Mouse (Mus musculus): ENCODE results near the gene Dnaic1. TPM values are rescaled to one million over a fixed set of nuclear protein-coding genes. Genes with fewer than 3 reads are reported as not detected.

Gene Dnaic1
- polyA plus RNA-seq, 1 experiment from 2014 or later = 3.5 TPM

- H3K27ac ChIP-seq = no peak overlapping the region
- ATAC-seq (replicated peaks) = 0 out of 2 replicates have a peak, but pooled peaks have one; percentile 13
Observed at GRCm38 (mm10) chr4:41618916-41619746, 49.6 kb downstream of the Dnaic1 start.

GRCm38 (mm10) chr4:41622071-41622470, 52.5 kb downstream of the Dnaic1 start:
- no peak for ATAC-seq (replicated peaks)
- H3K4me2 ChIP-seq = no peak overlapping the region
- no peaks in the 10 kb centered on the region for H3K36me3 ChIP-seq (replicated peaks)
- H3K27me3 ChIP-seq (replicated peaks) = no peaks in the 10 kb centered on the region
- 93% methylated on average over 14 of the region's 14 CpGs for WGBS
- no peak overlapping the region for H3K27ac ChIP-seq
- H3K9ac ChIP-seq = no peak overlapping the region
- H3K4me3 ChIP-seq = no peak overlapping the region
- peaks cover 19% of the 10 kb centered on the region for H3K4me1 ChIP-seq
- H3K9me3 ChIP-seq = no peaks in the 10 kb centered on the region

More at GRCm38 (mm10) chr4:41618916-41619746, 49.6 kb downstream of the Dnaic1 start:
- no peaks in the 10 kb centered on the region for H3K36me3 ChIP-seq (replicated peaks)
- H3K9me3 ChIP-seq = no peaks in the 10 kb centered on the region
- no peak overlapping the region for H3K4me2 ChIP-seq
- no peak overlapping the region for H3K9ac ChIP-seq
- H3K27me3 ChIP-seq (replicated peaks) = 0 out of 2 replicates have a peak, but pooled peaks cover 2% of the 10 kb centered on the region
- peaks cover 24% of the 10 kb centered on the region for H3K4me1 ChIP-seq
- no peak overlapping the region for H3K4me3 ChIP-seq
- 33% methylated on average over 12 of the region's 12 CpGs for WGBS

GRCm38 (mm10) chr4:41628202-41628927, 58.8 kb downstream of the Dnaic1 start:
- ATAC-seq (replicated peaks) = peak; percentile 21
- peak overlapping the region; percentile 54 for H3K27ac ChIP-seq
- H3K4me3 ChIP-seq = no peak overlapping the region
- no peaks in the 10 kb centered on the region for H3K36me3 ChIP-seq (replicated peaks)
- H3K9me3 ChIP-seq = no peaks in the 10 kb centered on the region
- H3K4me1 ChIP-seq = peaks cover 41% of the 10 kb centered on the region
- H3K9ac ChIP-seq = peak overlapping the region; percentile 20; the same call in 1 of the 2 replicates
- WGBS = 8% methylated on average over 8 of the region's 8 CpGs
- no peaks in the 10 kb centered on the region for H3K27me3 ChIP-seq (replicated peaks)
- no peak overlapping the region for H3K4me2 ChIP-seq

- peak; percentile 12; the same call in 1 of the 2 replicates for ATAC-seq (replicated peaks)
- Histone ChIP-seq H3K9me3 (no peaks in the 10 kb centered on the region), H3K9ac (no peak overlapping the region), H3K36me3 (replicated peaks) (no peaks in the 10 kb centered on the region), H3K27me3 (replicated peaks) (no peaks in the 10 kb centered on the region), H3K4me3 (no peak overlapping the region), H3K27ac (no peak overlapping the region), H3K4me1 (peaks cover 45% of the 10 kb centered on the region), H3K4me2 (no peak overlapping the region)
- 38% methylated on average over 6 of the region's 6 CpGs for WGBS
Observed at GRCm38 (mm10) chr4:41630196-41630595, 60.6 kb downstream of the Dnaic1 start.

- Histone ChIP-seq H3K4me1 (peaks cover 53% of the 10 kb centered on the region), H3K9me3 (no peaks in the 10 kb centered on the region), H3K4me2 (peak overlapping the region; percentile 20), H3K27me3 (replicated peaks) (no peaks in the 10 kb centered on the region), H3K9ac (no peak overlapping the region), H3K27ac (peak overlapping the region; percentile 46), H3K36me3 (replicated peaks) (no peaks in the 10 kb centered on the region), H3K4me3 (no peak overlapping the region)
- peak; percentile 18; the same call in 1 of the 2 replicates for ATAC-seq (replicated peaks)
- WGBS = 2% methylated on average over 11 of the region's 11 CpGs
Observed at GRCm38 (mm10) chr4:41631390-41631789, 61.8 kb downstream of the Dnaic1 start.

GRCm38 (mm10) chr4:41633001-41633400, 63.4 kb downstream of the Dnaic1 start:
- Histone ChIP-seq H3K9ac (no peak overlapping the region), H3K4me2 (no peak overlapping the region), H3K36me3 (replicated peaks) (no peaks in the 10 kb centered on the region), H3K27me3 (replicated peaks) (no peaks in the 10 kb centered on the region), H3K4me1 (peaks cover 62% of the 10 kb centered on the region), H3K9me3 (no peaks in the 10 kb centered on the region), H3K4me3 (no peak overlapping the region), H3K27ac (no peak overlapping the region)
- WGBS = 75% methylated on average over 9 of the region's 9 CpGs
- ATAC-seq (replicated peaks) = no peak

- 29% methylated on average over 8 of the region's 8 CpGs for WGBS
Observed at GRCm38 (mm10) chr4:41634631-41635030, 65.1 kb downstream of the Dnaic1 start.

GRCm38 (mm10) chr4:41635224-41635623, 65.6 kb downstream of the Dnaic1 start:
- no peaks in the 10 kb centered on the region for H3K9me3 ChIP-seq
- ATAC-seq (replicated peaks) = no peak
- 80% methylated on average over 8 of the region's 8 CpGs for WGBS
- no peaks in the 10 kb centered on the region for H3K36me3 ChIP-seq (replicated peaks)
- no peak overlapping the region for H3K9ac ChIP-seq
- H3K27ac ChIP-seq = no peak overlapping the region
- no peak overlapping the region for H3K4me3 ChIP-seq
- no peak overlapping the region for H3K4me2 ChIP-seq
- no peaks in the 10 kb centered on the region for H3K27me3 ChIP-seq (replicated peaks)
- H3K4me1 ChIP-seq = peaks cover 60% of the 10 kb centered on the region

More at GRCm38 (mm10) chr4:41634631-41635030, 65.1 kb downstream of the Dnaic1 start:
- Histone ChIP-seq H3K9ac (no peak overlapping the region), H3K27me3 (replicated peaks) (no peaks in the 10 kb centered on the region), H3K4me1 (peaks cover 66% of the 10 kb centered on the region), H3K27ac (no peak overlapping the region), H3K4me2 (no peak overlapping the region), H3K36me3 (replicated peaks) (no peaks in the 10 kb centered on the region), H3K9me3 (no peaks in the 10 kb centered on the region), H3K4me3 (no peak overlapping the region)
- ATAC-seq (replicated peaks) = no peak

GRCm38 (mm10) chr4:41635906-41636305, 66.3 kb downstream of the Dnaic1 start:
- no peak for ATAC-seq (replicated peaks)
- H3K9me3 ChIP-seq = no peaks in the 10 kb centered on the region
- H3K4me2 ChIP-seq = no peak overlapping the region
- no peak overlapping the region for H3K9ac ChIP-seq
- WGBS = 55% methylated on average over 2 of the region's 2 CpGs
- H3K4me1 ChIP-seq = peaks cover 62% of the 10 kb centered on the region
- no peak overlapping the region for H3K4me3 ChIP-seq
- no peaks in the 10 kb centered on the region for H3K36me3 ChIP-seq (replicated peaks)
- no peaks in the 10 kb centered on the region for H3K27me3 ChIP-seq (replicated peaks)
- H3K27ac ChIP-seq = no peak overlapping the region

GRCm38 (mm10) chr4:41636366-41636765, 66.8 kb downstream of the Dnaic1 start:
- H3K27ac ChIP-seq = no peak overlapping the region
- H3K36me3 ChIP-seq (replicated peaks) = no peaks in the 10 kb centered on the region
- H3K9ac ChIP-seq = no peak overlapping the region
- no peak overlapping the region for H3K4me3 ChIP-seq
- no peaks in the 10 kb centered on the region for H3K27me3 ChIP-seq (replicated peaks)
- H3K4me2 ChIP-seq = no peak overlapping the region
- ATAC-seq (replicated peaks) = no peak
- peaks cover 58% of the 10 kb centered on the region for H3K4me1 ChIP-seq
- H3K9me3 ChIP-seq = no peaks in the 10 kb centered on the region
- 58% methylated on average over 7 of the region's 7 CpGs for WGBS

- 87% methylated on average over 10 of the region's 10 CpGs for WGBS
- H3K36me3 ChIP-seq (replicated peaks) = no peaks in the 10 kb centered on the region
- no peaks in the 10 kb centered on the region for H3K27me3 ChIP-seq (replicated peaks)
- H3K27ac ChIP-seq = no peak overlapping the region
- no peak overlapping the region for H3K4me2 ChIP-seq
- no peaks in the 10 kb centered on the region for H3K9me3 ChIP-seq
- peaks cover 51% of the 10 kb centered on the region for H3K4me1 ChIP-seq
- no peak overlapping the region for H3K4me3 ChIP-seq
- H3K9ac ChIP-seq = no peak overlapping the region
- ATAC-seq (replicated peaks) = no peak
Observed at GRCm38 (mm10) chr4:41636882-41637635, 67.5 kb downstream of the Dnaic1 start.
